In the genomic region with DNA sequence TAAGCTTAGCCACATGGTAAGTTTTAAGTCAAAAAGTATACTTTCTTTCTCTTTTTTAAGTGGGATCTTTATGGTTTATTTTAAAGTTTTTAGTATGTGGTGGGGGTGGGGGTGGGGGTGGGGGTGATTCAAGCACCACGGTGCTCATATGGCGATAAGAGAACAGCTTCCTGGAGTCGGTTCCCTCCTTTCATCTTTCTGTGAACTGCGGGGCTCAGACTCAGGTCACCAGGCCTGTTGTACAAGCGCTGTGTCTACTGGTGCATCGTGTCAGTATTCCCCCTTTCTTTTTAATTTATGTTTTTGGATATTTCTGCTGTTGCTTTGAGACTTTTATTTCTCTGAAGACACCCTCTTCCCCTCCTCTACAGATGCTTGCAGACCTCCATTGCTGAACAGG, we compare ENCODE assay signal across 8 mouse cellular contexts.
"Had no signal": no experiment of that assay in that cellular context is flagged by ENCODE, and none has a peak within 500 bp of the region (broad histone marks: within the 10 kb centered on the region; RNA-seq: fewer than 3 reads in every experiment).

No protein-coding gene starts in this region.

- DNase-seq: kidney, adult 8-10 months; kidney, postnatal 25 days; layer of hippocampus, adult 9-11 months; layer of hippocampus, postnatal 36 days; lung, adult 18-20 months had no signal

- ATAC-seq: inflammation-experienced regulatory T-cells, adult 6 months; intestine, postnatal 0 days; midbrain, embryonic 16.5 days had no signal
